Mouse (Mus musculus): Measurements from ENCODE around the gene Sf3b1.

GRCm38 (mm10) chr1:54982636-54983035 lies 44.6 kb downstream of the Sf3b1 start:
- TF ChIP-seq CTCF (conservative IDR thresholded peaks at IDR 0.05; ENCODE audit: low read length): no peak
- TF ChIP-seq POU5F1 (IDR thresholded peaks at IDR 0.05; ENCODE audit: borderline replicate concordance, low read length): no peak

Data from E14TG2a.4 (cell line).